Mouse (Mus musculus) stomach, embryonic 14.5 days (tissue): ENCODE measurements at regions not wholly inside any gene's neighbourhood (a gene's known extent, or its start where the extent isn't known, plus 50 kb on each side); places are given as distances from the start of the nearest gene placed in this dataset.

ENCODE experiments used
- ATAC-seq: fragments of 200-750 bp; cut with Nextera tagmentation; 2 replicates; pipeline ENCODE4 v1.8.0; 2017; ENCODE audit warnings: low read depth, moderate TSS enrichment; ENCODE audit not compliant: insufficient number of reproducible peaks, insufficient read depth, low FRiP score
- H3K27ac ChIP-seq: fragments of 300-500 bp; sonication (generic); 2 replicates; pipeline ENCODE4 v1.5.1; 2014; ENCODE audit warnings: mild to moderate bottlenecking, low read length, moderate library complexity, mixed read lengths
- H3K27me3 ChIP-seq: fragments of 300-500 bp; sonication (generic); 2 replicates; pipeline ENCODE4 v1.6.1; 2014; ENCODE audit warnings: low read length, control low read depth, mixed read lengths; ENCODE audit not compliant: control insufficient read depth, insufficient read depth
- H3K36me3 ChIP-seq: fragments of 300-500 bp; sonication (generic); 2 replicates; pipeline ENCODE4 v1.6.1; 2014; ENCODE audit warnings: mild to moderate bottlenecking, control low read depth, low read length, moderate library complexity, mixed read lengths; ENCODE audit not compliant: control insufficient read depth, insufficient read depth
- H3K4me1 ChIP-seq: fragments of 300-500 bp; sonication (generic); 2 replicates; pipeline ENCODE4 v1.6.1; 2014; ENCODE audit warnings: low read length, control low read depth, mixed read lengths; ENCODE audit not compliant: control insufficient read depth, insufficient read depth
- H3K4me2 ChIP-seq: fragments of 300-500 bp; sonication (generic); replicated peaks from 2 replicates; pipeline ENCODE4 v1.6.1; 2014; ENCODE audit warnings: low read depth, low read length, control low read depth
- H3K4me3 ChIP-seq: fragments of 300-500 bp; sonication (generic); 2 replicates; pipeline ENCODE4 v1.5.1; 2014; ENCODE audit warnings: low read depth, low read length, control low read depth
- H3K9ac ChIP-seq: fragments of 300-500 bp; sonication (generic); replicated peaks from 2 replicates; pipeline ENCODE4 v1.6.1; 2014; ENCODE audit warnings: low read depth, mild to moderate bottlenecking, control low read depth, low read length, moderate library complexity, mixed read lengths
- H3K9me3 ChIP-seq: fragments of 300-500 bp; sonication (generic); 2 replicates; pipeline ENCODE4 v1.6.1; 2016; ENCODE audit warnings: low read depth, low read length, control low read depth; ENCODE audit not compliant: control insufficient read depth
- WGBS: fragments of 180-500 bp; shearing (Covaris S2); extraction: QIAGEN DNeasy Blood & Tissue Kit; methylation state at CpG from one replicate; pipeline ENCODE4 v1.1.7; 2014; 5-methylcytosine and 5-hydroxymethylcytosine counted together

- H3K4me3 ChIP-seq = no peak overlapping the region
- H3K4me2 ChIP-seq = no peak overlapping the region
- no peaks in the 10 kb centered on the region for H3K9me3 ChIP-seq
- H3K9ac ChIP-seq = no peak overlapping the region
- no peak overlapping the region for H3K27ac ChIP-seq
- no peak for ATAC-seq
- WGBS = 41% methylated on average over 1 of the region's 1 CpGs
- no peaks in the 10 kb centered on the region for H3K36me3 ChIP-seq
- no peaks in the 10 kb centered on the region for H3K4me1 ChIP-seq
- H3K27me3 ChIP-seq = no peaks in the 10 kb centered on the region
Observed at GRCm38 (mm10) chr10:96356980-96357624, 220.7 kb downstream of the Gm5426 start.

GRCm38 (mm10) chr10:96357632-96358031 is 221.2 kb downstream of the Gm5426 start:
- Histone ChIP-seq H3K9me3 (no peaks in the 10 kb centered on the region), H3K4me2 (no peak overlapping the region), H3K27ac (no peak overlapping the region), H3K27me3 (no peaks in the 10 kb centered on the region), H3K4me1 (no peaks in the 10 kb centered on the region), H3K36me3 (no peaks in the 10 kb centered on the region), H3K9ac (no peak overlapping the region), H3K4me3 (no peak overlapping the region)
- 83% methylated on average over 5 of the region's 5 CpGs for WGBS
- ATAC-seq = no peak

GRCm38 (mm10) chr10:96358984-96359383 is 222.6 kb downstream of the Gm5426 start:
- H3K4me2 ChIP-seq = no peak overlapping the region
- H3K36me3 ChIP-seq = no peaks in the 10 kb centered on the region
- H3K9ac ChIP-seq = no peak overlapping the region
- H3K9me3 ChIP-seq = no peaks in the 10 kb centered on the region
- no peaks in the 10 kb centered on the region for H3K4me1 ChIP-seq
- H3K27ac ChIP-seq = no peak overlapping the region
- ATAC-seq = no peak
- WGBS = 89% methylated on average over 2 of the region's 2 CpGs
- H3K27me3 ChIP-seq = no peaks in the 10 kb centered on the region
- H3K4me3 ChIP-seq = no peak overlapping the region

GRCm38 (mm10) chr10:96362211-96362610 is 225.8 kb downstream of the Gm5426 start:
- Histone ChIP-seq H3K27me3 (no peaks in the 10 kb centered on the region), H3K9ac (no peak overlapping the region), H3K4me3 (no peak overlapping the region), H3K4me1 (no peaks in the 10 kb centered on the region), H3K36me3 (no peaks in the 10 kb centered on the region), H3K27ac (no peak overlapping the region), H3K4me2 (no peak overlapping the region), H3K9me3 (no peaks in the 10 kb centered on the region)
- WGBS = 64% methylated on average over 3 of the region's 3 CpGs
- ATAC-seq = no peak

- Histone ChIP-seq H3K4me1 (no peaks in the 10 kb centered on the region), H3K9ac (no peak overlapping the region), H3K36me3 (no peaks in the 10 kb centered on the region), H3K27me3 (no peaks in the 10 kb centered on the region), H3K27ac (no peak overlapping the region), H3K4me3 (no peak overlapping the region), H3K9me3 (no peaks in the 10 kb centered on the region), H3K4me2 (no peak overlapping the region)
- 81% methylated on average over 4 of the region's 4 CpGs for WGBS
- ATAC-seq = no peak
Observed at GRCm38 (mm10) chr10:96363867-96364266, 227.5 kb downstream of the Gm5426 start.

- H3K27ac ChIP-seq = no peak overlapping the region
- no peak for ATAC-seq
- 49% methylated on average over 3 of the region's 3 CpGs for WGBS
- no peaks in the 10 kb centered on the region for H3K4me1 ChIP-seq
- no peak overlapping the region for H3K4me3 ChIP-seq
- H3K9ac ChIP-seq = no peak overlapping the region
- H3K9me3 ChIP-seq = no peaks in the 10 kb centered on the region
- H3K4me2 ChIP-seq = no peak overlapping the region
- no peaks in the 10 kb centered on the region for H3K27me3 ChIP-seq
- H3K36me3 ChIP-seq = no peaks in the 10 kb centered on the region
Observed at GRCm38 (mm10) chr10:96365101-96365500, 228.7 kb downstream of the Gm5426 start.

- no peak overlapping the region for H3K27ac ChIP-seq
- WGBS = 95% methylated on average over 2 of the region's 2 CpGs
- no peaks in the 10 kb centered on the region for H3K9me3 ChIP-seq
- no peaks in the 10 kb centered on the region for H3K27me3 ChIP-seq
- H3K4me1 ChIP-seq = 0 out of 2 replicates have a peak, but pooled peaks cover 3% of the 10 kb centered on the region
- H3K9ac ChIP-seq = no peak overlapping the region
- no peak overlapping the region for H3K4me3 ChIP-seq
- no peak overlapping the region for H3K4me2 ChIP-seq
- no peaks in the 10 kb centered on the region for H3K36me3 ChIP-seq
- ATAC-seq = no peak
Observed at GRCm38 (mm10) chr10:96366871-96367270, 230.5 kb downstream of the Gm5426 start.

GRCm38 (mm10) chr10:96370547-96371320 is 234.3 kb downstream of the Gm5426 start:
- H3K9me3 ChIP-seq = no peaks in the 10 kb centered on the region
- no peaks in the 10 kb centered on the region for H3K36me3 ChIP-seq
- H3K4me3 ChIP-seq = no peak overlapping the region
- 69% methylated on average over 21 of the region's 21 CpGs for WGBS
- H3K9ac ChIP-seq = no peak overlapping the region
- 0 out of 2 replicates have a peak, but pooled peaks cover 3% of the 10 kb centered on the region for H3K4me1 ChIP-seq
- no peaks in the 10 kb centered on the region for H3K27me3 ChIP-seq
- no peak overlapping the region; the same call in 1 of the 2 replicates for H3K27ac ChIP-seq
- H3K4me2 ChIP-seq = no peak overlapping the region
- ATAC-seq = no peak
